Mouse (Mus musculus) liver, postnatal 0 days (tissue): ENCODE results near the gene Sacm1l.

ENCODE experiments used
- CTCF ChIP-seq: sonication (generic); IDR thresholded peaks from 2 replicates; pipeline ENCODE4 v1.5.1; 2016; ENCODE audit warnings: antibody characterized with exemption, low read depth
- EP300 ChIP-seq: IDR thresholded peaks from 2 replicates; pipeline ENCODE4 v1.6.1; 2016; ENCODE audit warnings: antibody characterized with exemption, low read depth, mild to moderate bottlenecking

DNA sequence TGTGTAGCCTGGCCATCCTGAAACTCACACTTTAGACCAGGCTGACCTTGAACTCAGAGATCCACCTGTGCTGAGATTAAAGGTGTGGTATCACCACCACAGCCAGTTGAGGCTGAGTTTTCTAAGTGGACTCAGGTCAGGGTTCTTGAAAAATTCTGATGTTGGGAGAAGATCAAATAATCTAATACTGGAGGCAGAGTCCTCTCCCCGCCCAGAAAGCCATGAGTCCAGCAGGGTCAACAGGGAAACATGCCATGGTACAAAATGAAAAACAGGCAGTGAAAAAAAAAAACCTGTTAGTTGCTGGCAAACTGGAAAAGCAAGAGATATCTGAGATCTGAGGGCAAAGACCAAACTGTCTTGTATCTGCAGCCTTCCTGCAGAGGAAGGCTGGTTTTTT, 110.5 kb downstream of the Sacm1l start:
- TF ChIP-seq CTCF (no peak), EP300 (no peak)
